Mouse (Mus musculus) C2C12 (cell line): ENCODE results near the gene Gba2.

ENCODE experiments used
- CTCF ChIP-seq: IDR thresholded peaks from one replicate; pipeline ENCODE4 v1.5.1; 2011; ENCODE audit not compliant: control insufficient read depth, insufficient read depth, insufficient read length
- MYOD1 ChIP-seq: IDR thresholded peaks from one replicate; pipeline ENCODE4 v1.6.1; 2011; ENCODE audit warnings: low read depth; ENCODE audit not compliant: control insufficient read depth, insufficient read length
- USF1 ChIP-seq: IDR thresholded peaks from one replicate; pipeline ENCODE4 v1.6.1; 2011; ENCODE audit warnings: low read depth, mild to moderate bottlenecking, control low read depth, moderate library complexity

- TF ChIP-seq CTCF (no peak), MYOD1 (no peak), USF1 (no peak)
Measured at GRCm38 (mm10) chr4:43533270-43533669, 45.4 kb downstream of the Gba2 start.
